Mouse (Mus musculus) liver, embryonic 14 days (tissue): ENCODE measurements around the gene Car10. TPM values are rescaled to one million over a fixed set of nuclear protein-coding genes. Genes with fewer than 3 reads are reported as not detected.

Source experiments
- polyA plus RNA-seq: library from polyadenylated mRNA; depleted of rRNA; stranded (reverse); fragments of >200 nt; gene quantifications from 2 replicates; pipeline ENCODE4 v1.2.3, GENCODE M21; 2012; rRNA removed

Gene Car10
- 0.01 TPM in 1 of 2 replicates, not detected in the other for polyA plus RNA-seq

GRCm38 (mm10) chr11:93097941-93098828 is at the start of gene Car10:
Gene Car10 (plus strand): TSS chr11:93098028.

